Mouse (Mus musculus) midbrain, embryonic 11.5 days (tissue): ENCODE data around the gene Tex19.2. TPM values are rescaled to one million over a fixed set of nuclear protein-coding genes. Genes with fewer than 3 reads are reported as not detected.
"Not testable (repeated sequence)": the region's sequence is repeated elsewhere in the genome, so short reads cannot be mapped to it uniquely, and the experiment has no call there.

Experiments used
- ATAC-seq: fragments of 200-750 bp; cut with Nextera tagmentation; 2 replicates; pipeline ENCODE4 v1.8.0; 2017; ENCODE audit warnings: moderate TSS enrichment, moderate library complexity; ENCODE audit not compliant: low FRiP score
- DNase-seq: peaks from one replicate; pipeline ENCODE4 v3.0.0; 2015; ENCODE audit warnings: low spot score; ENCODE audit errors: missing footprints
- H3K27ac ChIP-seq: fragments of 300-500 bp; sonication (generic); 2 replicates; pipeline ENCODE4 v1.5.1; 2014; ENCODE audit warnings: low read depth, low read length
- H3K27me3 ChIP-seq: fragments of 300-500 bp; sonication (generic); 2 replicates; pipeline ENCODE4 v1.6.1; 2014; ENCODE audit warnings: mild to moderate bottlenecking, low read length, moderate library complexity, mixed read lengths; ENCODE audit not compliant: control insufficient read depth, insufficient read depth
- H3K36me3 ChIP-seq: fragments of 300-500 bp; sonication (generic); 2 replicates; pipeline ENCODE4 v1.6.1; 2014; ENCODE audit warnings: mild to moderate bottlenecking, low read length, moderate library complexity, mixed read lengths; ENCODE audit not compliant: control insufficient read depth, insufficient read depth
- H3K4me1 ChIP-seq: fragments of 300-500 bp; sonication (generic); 2 replicates; pipeline ENCODE4 v1.6.1; 2014; ENCODE audit warnings: low read length; ENCODE audit not compliant: control insufficient read depth, insufficient read depth
- H3K4me2 ChIP-seq: fragments of 300-500 bp; sonication (generic); 2 replicates; pipeline ENCODE4 v1.6.1; 2014; ENCODE audit warnings: mild to moderate bottlenecking, moderate library complexity
- H3K4me3 ChIP-seq: fragments of 300-500 bp; sonication (generic); 2 replicates; pipeline ENCODE4 v1.5.1; 2014; ENCODE audit warnings: low read depth, low read length
- H3K9ac ChIP-seq: fragments of 300-500 bp; sonication (generic); 2 replicates; pipeline ENCODE4 v1.6.1; 2014; ENCODE audit warnings: low read length
- H3K9me3 ChIP-seq: fragments of 300-500 bp; sonication (generic); 2 replicates; pipeline ENCODE4 v1.6.1; 2016; ENCODE audit warnings: low read length; ENCODE audit not compliant: control insufficient read depth
- WGBS: fragments of 180-500 bp; shearing (Covaris S2); extraction: QIAGEN DNeasy Blood & Tissue Kit; methylation state at CpG from one replicate; pipeline ENCODE4 v1.1.7; 2014; 5-methylcytosine and 5-hydroxymethylcytosine counted together
- polyA plus RNA-seq: library from polyadenylated mRNA; unstranded; fragments of >200 nt; fragmentation: Nextera tagmentation; extraction: Ambion mirVana; gene quantifications from 2 replicates; pipeline ENCODE4 v1.2.1, GENCODE M21; 2014

The Tex19.2 gene
- polyA plus RNA-seq, 1 experiment from 2014 or later = not detected

- ATAC-seq = no peak
- H3K27ac ChIP-seq = no peak overlapping the region
Measured at GRCm38 (mm10) chr11:121121151-121121550, 2.7 kb upstream of the Tex19.2 start.

GRCm38 (mm10) chr11:121118106-121118505 lies 371 bp downstream of the Tex19.2 start:
- Histone ChIP-seq H3K9me3 (no peaks in the 10 kb centered on the region), H3K9ac (no peak overlapping the region), H3K36me3 (no peaks in the 10 kb centered on the region), H3K27me3 (no peaks in the 10 kb centered on the region), H3K4me2 (no peak overlapping the region), H3K4me1 (no peaks in the 10 kb centered on the region), H3K27ac (no peak overlapping the region), H3K4me3 (no peak overlapping the region)
- DNase-seq = no peak
- ATAC-seq = no peak
- WGBS = 90% methylated on average over 18 of the region's 18 CpGs

More at GRCm38 (mm10) chr11:121121151-121121550, 2.7 kb upstream of the Tex19.2 start:
- H3K9ac ChIP-seq = no peak overlapping the region
- H3K4me3 ChIP-seq = no peak overlapping the region
- WGBS = 81% methylated on average over 3 of the region's 3 CpGs
- H3K4me2 ChIP-seq = no peak overlapping the region
- no peaks in the 10 kb centered on the region for H3K27me3 ChIP-seq
- H3K4me1 ChIP-seq = no peaks in the 10 kb centered on the region
- no peak for DNase-seq
- H3K9me3 ChIP-seq = no peaks in the 10 kb centered on the region
- no peaks in the 10 kb centered on the region for H3K36me3 ChIP-seq

- Histone ChIP-seq H3K4me2 (no peak overlapping the region), H3K9ac (no peak overlapping the region), H3K4me3 (no peak overlapping the region), H3K27ac (no peak overlapping the region), H3K36me3 (no peaks in the 10 kb centered on the region), H3K4me1 (no peaks in the 10 kb centered on the region), H3K9me3 (no peaks in the 10 kb centered on the region), H3K27me3 (no peaks in the 10 kb centered on the region)
- 87% methylated on average over 5 of the region's 5 CpGs for WGBS
- ATAC-seq (no peak), DNase-seq (no peak)
Measured at GRCm38 (mm10) chr11:121112091-121112775, 6.2 kb downstream of the Tex19.2 start.

GRCm38 (mm10) chr11:121111601-121112000 lies 6.9 kb downstream of the Tex19.2 start:
- H3K36me3 ChIP-seq = no peaks in the 10 kb centered on the region
- no peaks in the 10 kb centered on the region for H3K4me1 ChIP-seq
- no peaks in the 10 kb centered on the region for H3K9me3 ChIP-seq
- no peak overlapping the region for H3K9ac ChIP-seq
- H3K27ac ChIP-seq = no peak overlapping the region
- no peak overlapping the region for H3K4me2 ChIP-seq
- no peaks in the 10 kb centered on the region for H3K27me3 ChIP-seq
- WGBS = 93% methylated on average over 1 of the region's 1 CpGs
- DNase-seq (no peak), ATAC-seq (no peak)
- H3K4me3 ChIP-seq = no peak overlapping the region

GRCm38 (mm10) chr11:121111051-121111450 lies 7.4 kb downstream of the Tex19.2 start:
- H3K27me3 ChIP-seq = no peaks in the 10 kb centered on the region
- H3K9me3 ChIP-seq = no peaks in the 10 kb centered on the region
- 92% methylated on average over 3 of the region's 3 CpGs for WGBS
- ATAC-seq = no peak
- H3K27ac ChIP-seq = no peak overlapping the region
- DNase-seq = no peak
- no peak overlapping the region for H3K9ac ChIP-seq
- no peaks in the 10 kb centered on the region for H3K36me3 ChIP-seq
- H3K4me1 ChIP-seq = no peaks in the 10 kb centered on the region
- H3K4me2 ChIP-seq = no peak overlapping the region
- H3K4me3 ChIP-seq = no peak overlapping the region

- Histone ChIP-seq H3K9ac (no peak overlapping the region), H3K4me3 (no peak overlapping the region), H3K27me3 (no peaks in the 10 kb centered on the region), H3K36me3 (no peaks in the 10 kb centered on the region), H3K4me1 (no peaks in the 10 kb centered on the region), H3K9me3 (no peaks in the 10 kb centered on the region), H3K27ac (no peak overlapping the region), H3K4me2 (no peak overlapping the region)
- no peak for DNase-seq
- ATAC-seq = no peak
- 15% methylated on average over 2 of the region's 2 CpGs for WGBS
Measured at GRCm38 (mm10) chr11:121109986-121110385, 8.5 kb downstream of the Tex19.2 start.

GRCm38 (mm10) chr11:121108061-121108460 lies 10.4 kb downstream of the Tex19.2 start:
- no peaks in the 10 kb centered on the region for H3K36me3 ChIP-seq
- H3K9me3 ChIP-seq = no peaks in the 10 kb centered on the region
- H3K9ac ChIP-seq = no peak overlapping the region
- WGBS = 76% methylated on average over 9 of the region's 9 CpGs
- no peak overlapping the region for H3K4me3 ChIP-seq
- H3K4me2 ChIP-seq = no peak overlapping the region
- ATAC-seq (no peak), DNase-seq (no peak)
- H3K27ac ChIP-seq = no peak overlapping the region
- H3K27me3 ChIP-seq = no peaks in the 10 kb centered on the region
- no peaks in the 10 kb centered on the region for H3K4me1 ChIP-seq

- H3K9me3 ChIP-seq, H3K4me1 ChIP-seq, H3K27me3 ChIP-seq, ATAC-seq, H3K9ac ChIP-seq, DNase-seq, H3K27ac ChIP-seq, H3K4me2 ChIP-seq, H3K36me3 ChIP-seq, H3K4me3 ChIP-seq: not testable (repeated sequence)
- WGBS = 85% methylated on average over 1 of the region's 1 CpGs
Measured at GRCm38 (mm10) chr11:121107242-121107641, 11.2 kb downstream of the Tex19.2 start.

GRCm38 (mm10) chr11:121101124-121101805 lies 17.2 kb downstream of the Tex19.2 start:
- 89% methylated on average over 4 of the region's 4 CpGs for WGBS
- H3K36me3 ChIP-seq = no peaks in the 10 kb centered on the region
- no peak overlapping the region for H3K4me3 ChIP-seq
- H3K27me3 ChIP-seq = no peaks in the 10 kb centered on the region
- no peaks in the 10 kb centered on the region for H3K4me1 ChIP-seq
- no peak overlapping the region for H3K9ac ChIP-seq
- DNase-seq (no peak), ATAC-seq (no peak)
- H3K27ac ChIP-seq = no peak overlapping the region
- H3K4me2 ChIP-seq = no peak overlapping the region
- no peaks in the 10 kb centered on the region; the same call in 1 of the 2 replicates for H3K9me3 ChIP-seq
